Comparison of ENCODE assay signal across 9 mouse cellular contexts in genomic region chr5:65326212-65326611, GRCm38 (mm10). TPM values are rescaled to one million over a fixed set of nuclear protein-coding genes. Genes with fewer than 3 reads are reported as not detected.
DNase-seq lines count a peak whose midpoint lies in the region; ATAC-seq lines count a peak whose summit lies in the region.
"Had no signal": no experiment of that assay in that cellular context is flagged by ENCODE, and none has a peak within 500 bp of the region (broad histone marks: within the 10 kb centered on the region; RNA-seq: fewer than 3 reads in every experiment).

No protein-coding gene starts in this region.

- 24% methylated on average over 5 of the region's 5 CpGs for WGBS in heart, embryonic 16.5 days

- DNase-seq in heart, adult 18-20 months, result peak; percentile 73
- DNase-seq in heart, postnatal 25 days (ENCODE audit: low spot score), result no peak
- peak; percentile 54 to 61 for DNase-seq in B cell, adult 2 months
- peak; percentile 11 for DNase-seq in lung, postnatal 14 days
- no peak for DNase-seq in left cerebral cortex, adult 18-20 months (ENCODE audit: low spot score in 2 of 2)
- DNase-seq in embryo, embryonic 10.5 days (ENCODE audit: low spot score), result no peak
- DNase-seq in left cerebral cortex, adult 9 months (ENCODE audit: low spot score in 2 of 2), result no peak

- H3K4me2 ChIP-seq in heart, embryonic 16.5 days (ENCODE audit: low read depth, low read length), result peak overlapping the region; percentile 54
- H3K4me2 ChIP-seq: neural tube, embryonic 12.5 days had no signal

- no peaks in the 10 kb centered on the region for H3K27me3 ChIP-seq in heart, embryonic 16.5 days (ENCODE audit: control insufficient read depth, insufficient read depth, low read length)
- H3K27me3 ChIP-seq: neural tube, embryonic 12.5 days had no signal

- no peaks in the 10 kb centered on the region for H3K9me3 ChIP-seq in heart, embryonic 16.5 days (replicated peaks; ENCODE audit: control insufficient read depth, low read length)
- H3K9me3 ChIP-seq: neural tube, embryonic 12.5 days had no signal

- H3K4me1 ChIP-seq in heart, embryonic 16.5 days (ENCODE audit: control insufficient read depth, insufficient read depth, low read length), result peaks cover 10% of the 10 kb centered on the region

- H3K36me3 ChIP-seq in heart, embryonic 16.5 days (ENCODE audit: control insufficient read depth, insufficient read depth), result no peaks in the 10 kb centered on the region

- peak overlapping the region; percentile 22 for H3K4me3 ChIP-seq in heart, embryonic 16.5 days (ENCODE audit: low read length)
- H3K4me3 ChIP-seq: neural tube, embryonic 12.5 days had no signal

- peak overlapping the region; percentile 48 for H3K9ac ChIP-seq in heart, embryonic 16.5 days (ENCODE audit: low read length)
- H3K9ac ChIP-seq: neural tube, embryonic 12.5 days had no signal

- intact Hi-C loops in heart, postnatal 25 days (cut with DNase I), result no loop called here

- peak; percentile 64; the same call in 1 of the 2 replicates for ATAC-seq in heart, embryonic 16.5 days (replicated peaks; ENCODE audit: extremely low read depth, insufficient read depth, low FRiP score)

- peak overlapping the region; percentile 83 for H3K27ac ChIP-seq in heart, embryonic 16.5 days (ENCODE audit: low read length)
- H3K27ac ChIP-seq: neural tube, embryonic 12.5 days had no signal

RNA-seq across cellular contexts. Expression of gene Rfc1, which starts 9.3 kb away (rescaled TPM):
- total RNA-seq in heart, adult 18-20 months (2021), result 10 to 100 TPM; 31.7 to 38.4 TPM
- 10 to 100 TPM; 27.5 to 30.4 TPM for total RNA-seq in heart, postnatal 25 days (2021)
- polyA plus RNA-seq in heart, embryonic 16.5 days (2015; fragmentation: Nextera tagmentation; extraction: Ambion mirVana), result 50.1 and 55.2 TPM in 2 replicates
- 10 to 100 TPM; 24.5 to 32.0 TPM for total RNA-seq in left cerebral cortex, adult 18-20 months (2021)

RNA-seq across cellular contexts. Expression of gene Klb, which starts 21.9 kb away (rescaled TPM):
- 1 to 10 TPM in 1 of 2 experiments, under 1 TPM in 1; 0.22 to 1.7 TPM for total RNA-seq in heart, adult 18-20 months (2021)
- under 1 TPM in 1 of 2 experiments, not detected in 1; 0.31 TPM for total RNA-seq in heart, postnatal 25 days (2021)
- not detected in 2 replicates for polyA plus RNA-seq in heart, embryonic 16.5 days (2015; fragmentation: Nextera tagmentation; extraction: Ambion mirVana)
- under 1 TPM; 0.40 to 0.42 TPM for total RNA-seq in left cerebral cortex, adult 18-20 months (2021)
- polyA plus RNA-seq: neural tube, embryonic 12.5 days had no signal

Comparison
In these comparisons a context has a peak if more than half of its experiments do, and no peak if none do; other contexts are left out.
1. DNase-seq: peak in heart, adult 18-20 months (2 of 2), B cell, adult 2 months (2 of 2) and lung, postnatal 14 days (single experiment); none in heart, postnatal 25 days (single experiment), left cerebral cortex, adult 18-20 months (0 of 2), embryo, embryonic 10.5 days (single experiment) and left cerebral cortex, adult 9 months (0 of 2).